Mouse (Mus musculus) liver, postnatal 0 days (tissue): ENCODE results near the gene Higd2a.

Experiments
- CTCF ChIP-seq: sonication (generic); IDR thresholded peaks from 2 replicates; pipeline ENCODE4 v1.5.1; 2016; ENCODE audit warnings: antibody characterized with exemption, low read depth
- EP300 ChIP-seq: IDR thresholded peaks from 2 replicates; pipeline ENCODE4 v1.6.1; 2016; ENCODE audit warnings: antibody characterized with exemption, low read depth, mild to moderate bottlenecking

DNA sequence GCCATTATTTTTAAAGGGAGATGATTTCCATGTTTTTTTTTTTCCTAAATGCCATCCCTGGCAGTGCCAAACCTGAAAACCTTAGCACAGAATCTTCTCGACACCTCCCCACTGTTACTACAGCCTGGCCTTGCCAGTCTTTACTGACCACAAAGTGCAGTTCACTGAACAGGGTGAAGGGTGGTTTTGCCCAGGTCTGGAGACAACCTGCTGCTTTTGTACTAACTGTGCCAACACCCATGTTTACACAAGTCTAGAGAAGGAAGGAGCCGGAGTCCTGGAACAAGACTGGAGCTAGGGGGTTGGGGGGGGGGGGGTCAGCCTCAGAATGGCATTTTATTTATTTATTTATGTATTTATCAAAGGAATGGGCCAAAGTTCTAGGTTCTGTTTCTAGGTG lies 8.6 kb upstream of the Higd2a start:
- TF ChIP-seq CTCF (no peak), EP300 (no peak)
